Mouse (Mus musculus) right cerebral cortex, postnatal 10 days (tissue): ENCODE data around the gene Zfp622.
"Not testable (repeated sequence)": the region's sequence is repeated elsewhere in the genome, so short reads cannot be mapped to it uniquely, and the experiment has no call there.

ENCODE experiments used
- DNase-seq, 2 experiments: peaks; one replicate each; pipeline ENCODE4 v3.0.0; 2021; ENCODE audit warnings: low spot score in 2 of 2

Gene Zfp622

GRCm38 (mm10) chr15:25971596-25971995 is 12.6 kb upstream of the Zfp622 start:
- DNase-seq, result no peak

GRCm38 (mm10) chr15:25972758-25973157 is 11.4 kb upstream of the Zfp622 start:
- DNase-seq, result no peak

- DNase-seq, result no peak
These were observed 9.8 kb upstream of the Zfp622 start for GRCm38 (mm10) chr15:25974352-25974751.

- no peak for DNase-seq
These were observed 8.4 kb upstream of the Zfp622 start for GRCm38 (mm10) chr15:25975810-25976209.

GRCm38 (mm10) chr15:25983614-25984013 is 552 bp upstream of the Zfp622 start:
- DNase-seq, result not testable (repeated sequence)

- no peak for DNase-seq
These were observed 747 bp downstream of the Zfp622 start for GRCm38 (mm10) chr15:25984734-25985492.

GRCm38 (mm10) chr15:25992992-25993727 is 9.0 kb downstream of the Zfp622 start:
- DNase-seq, result peak; percentile 59 to 65

- no peak for DNase-seq
These were observed 11.4 kb downstream of the Zfp622 start for GRCm38 (mm10) chr15:25995521-25995920.

- not testable (repeated sequence) for DNase-seq
These were observed 15.4 kb downstream of the Zfp622 start for GRCm38 (mm10) chr15:25999545-25999944.

- DNase-seq, result no peak
These were observed 24.5 kb downstream of the Zfp622 start for GRCm38 (mm10) chr15:26008621-26009020.

- no peak for DNase-seq
These were observed 28.7 kb downstream of the Zfp622 start for GRCm38 (mm10) chr15:26012891-26013290.

- no peak for DNase-seq
These were observed 32.0 kb downstream of the Zfp622 start for GRCm38 (mm10) chr15:26015979-26016665.

- DNase-seq, result no peak
These were observed 37.6 kb downstream of the Zfp622 start for GRCm38 (mm10) chr15:26021721-26022120.

GRCm38 (mm10) chr15:26022636-26023035 is 38.5 kb downstream of the Zfp622 start:
- DNase-seq, result no peak

- DNase-seq, result no peak
These were observed 47.5 kb downstream of the Zfp622 start for GRCm38 (mm10) chr15:26031692-26032091.

GRCm38 (mm10) chr15:26040567-26040966 is 56.4 kb downstream of the Zfp622 start:
- DNase-seq, result no peak

- DNase-seq, result no peak
These were observed 57.2 kb downstream of the Zfp622 start for GRCm38 (mm10) chr15:26041196-26041947.
